ENCODE assay signal across 18 mouse cellular contexts in the genomic region with DNA sequence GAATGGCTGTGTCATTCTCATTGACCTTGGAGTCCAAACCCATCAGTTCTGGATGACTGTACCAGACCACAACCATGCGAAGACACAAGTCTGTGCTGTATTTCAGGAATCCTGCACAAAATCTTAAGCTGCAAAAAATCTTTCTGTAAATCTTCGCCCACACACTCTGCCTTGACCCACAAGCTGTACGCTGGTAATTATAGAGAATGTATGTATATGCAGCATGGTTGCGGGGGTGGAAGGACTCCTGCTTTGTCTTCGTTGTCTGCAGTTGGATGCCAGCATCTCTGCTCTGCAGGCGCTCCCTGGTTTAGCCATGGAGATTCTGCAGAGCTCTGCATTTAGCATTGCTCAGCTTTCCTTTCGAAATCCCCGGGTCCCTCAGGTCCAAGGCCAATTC. TPM values are rescaled to one million over a fixed set of nuclear protein-coding genes. Genes with fewer than 3 reads are reported as not detected.
DNase-seq lines count a peak whose midpoint lies in the region; ATAC-seq and TF ChIP-seq lines count a peak whose summit lies in the region.
"Had no signal": no experiment of that assay in that cellular context is flagged by ENCODE, and none has a peak within 500 bp of the region (broad histone marks: within the 10 kb centered on the region; RNA-seq: fewer than 3 reads in every experiment).

No protein-coding gene starts in this region.

- 71% methylated on average over 8 of the region's 8 CpGs for WGBS in kidney, adult 2 months
- 61% methylated on average over 8 of the region's 8 CpGs for WGBS in liver, embryonic 12.5 days (ENCODE audit: insufficient replicate concordance)

- H3K36me3 ChIP-seq in kidney, adult 2 months (ENCODE audit: control insufficient read depth, insufficient read depth, low read length) = no peaks in the 10 kb centered on the region
- H3K36me3 ChIP-seq in liver, embryonic 12.5 days = no peaks in the 10 kb centered on the region
- H3K36me3 ChIP-seq: embryonic facial prominence, embryonic 12.5 days; forebrain, embryonic 10.5 days; limb, embryonic 12.5 days; neural tube, embryonic 13.5 days had no signal

- no peak overlapping the region for H3K4me3 ChIP-seq in kidney, adult 2 months (ENCODE audit: insufficient read depth, low read depth, low read length)
- H3K4me3 ChIP-seq in liver, embryonic 12.5 days = no peak overlapping the region
- H3K4me3 ChIP-seq: embryonic facial prominence, embryonic 12.5 days; forebrain, embryonic 10.5 days; limb, embryonic 12.5 days; neural tube, embryonic 13.5 days had no signal

- H3K27ac ChIP-seq in kidney, adult 2 months (ENCODE audit: insufficient read depth, low read depth, low read length) = no peak overlapping the region
- H3K27ac ChIP-seq in liver, embryonic 12.5 days = no peak overlapping the region
- H3K27ac ChIP-seq: embryonic facial prominence, embryonic 12.5 days; forebrain, embryonic 10.5 days; limb, embryonic 12.5 days; neural tube, embryonic 13.5 days had no signal

- no peaks in the 10 kb centered on the region for H3K4me1 ChIP-seq in kidney, adult 2 months (ENCODE audit: control insufficient read depth, insufficient read depth, low read length)
- H3K4me1 ChIP-seq in liver, embryonic 12.5 days = no peaks in the 10 kb centered on the region
- H3K4me1 ChIP-seq: embryonic facial prominence, embryonic 12.5 days; limb, embryonic 12.5 days had no signal

- H3K9me3 ChIP-seq in liver, embryonic 12.5 days (replicated peaks) = no peaks in the 10 kb centered on the region
- H3K9me3 ChIP-seq: embryonic facial prominence, embryonic 12.5 days; forebrain, embryonic 10.5 days; limb, embryonic 12.5 days; neural tube, embryonic 13.5 days had no signal

- H3K4me2 ChIP-seq in liver, embryonic 12.5 days = no peak overlapping the region
- H3K4me2 ChIP-seq: embryonic facial prominence, embryonic 12.5 days; limb, embryonic 12.5 days; neural tube, embryonic 13.5 days had no signal

- ATAC-seq in liver, embryonic 12.5 days = no peak
- ATAC-seq: inflammation-experienced regulatory T-cells, adult 6 months had no signal

- TF ChIP-seq CTCF in kidney, adult 2 months (conservative IDR thresholded peaks at IDR 0.05; ENCODE audit: insufficient read depth, insufficient read length, low read depth, low read length) = no peak

- no peak for TF ChIP-seq POLR2A in kidney, adult 2 months (IDR thresholded peaks at IDR 0.05; ENCODE audit: low read depth, low read length)

- H3K27me3 ChIP-seq in kidney, adult 2 months (replicated peaks; ENCODE audit: control insufficient read depth, insufficient read depth, low read length) = no peaks in the 10 kb centered on the region
- H3K27me3 ChIP-seq in liver, embryonic 12.5 days (replicated peaks) = no peaks in the 10 kb centered on the region
- H3K27me3 ChIP-seq: neural tube, embryonic 13.5 days had no signal

- DNase-seq in adrenal gland, postnatal 10 days = peak; percentile 13
- no peak for DNase-seq in adrenal gland, postnatal 25 days
- peak; percentile 91 for DNase-seq in brain, adult 2 months (ENCODE audit: low read depth, low spot score)
- DNase-seq in left cerebral cortex, adult 18-20 months (ENCODE audit: low spot score in 2 of 2) = peak; percentile 64 to 84
- DNase-seq in right cerebral cortex, adult 18-20 months = peak; percentile 86
- no peak for DNase-seq in kidney, adult 18-20 months
- DNase-seq in kidney, adult 2 months = no peak
- DNase-seq: cerebellum, postnatal 25 days; gastrocnemius, postnatal 10 days; heart, postnatal 36 days; kidney, postnatal 25 days; thymus, postnatal 36 days had no signal

- H3K9ac ChIP-seq in liver, embryonic 12.5 days = no peak overlapping the region
- H3K9ac ChIP-seq: embryonic facial prominence, embryonic 12.5 days; limb, embryonic 12.5 days; neural tube, embryonic 13.5 days had no signal

RNA-seq across cellular contexts. Expression of gene Tnfsf13b, which starts 42.9 kb away (rescaled TPM):
- total RNA-seq in adrenal gland, postnatal 10 days (2021) = 1 to 10 TPM; 2.3 to 4.5 TPM
- total RNA-seq in adrenal gland, postnatal 25 days (2021) = 3.7 and 5.0 TPM in 2 replicates
- 1 to 10 TPM; 2.8 to 3.7 TPM for total RNA-seq in left cerebral cortex, adult 18-20 months (2021)
- polyA plus RNA-seq in kidney, adult 2 months (2012; rRNA removed) = 2.0 and 2.4 TPM in 2 replicates
- polyA plus RNA-seq in liver, embryonic 12.5 days (2016; fragmentation: Nextera tagmentation; extraction: Ambion mirVana) = 0.06 and 0.15 TPM in 2 replicates

Comparison
In these comparisons a context has a peak if more than half of its experiments do, and no peak if none do; other contexts are left out.
1. DNase-seq: peak in adrenal gland, postnatal 10 days (single experiment), brain, adult 2 months (single experiment), left cerebral cortex, adult 18-20 months (2 of 2) and right cerebral cortex, adult 18-20 months (single experiment); none in adrenal gland, postnatal 25 days (single experiment), kidney, adult 18-20 months (single experiment) and kidney, adult 2 months (single experiment).